Mouse (Mus musculus) ES-E14 (cell line): ENCODE measurements around the gene Mybbp1a.

Source experiments
- CHD2 ChIP-seq: IDR thresholded peaks from 2 replicates; pipeline ENCODE4 v1.6.1; 2014; ENCODE audit warnings: mild to moderate bottlenecking, low read depth, low read length, inconsistent platforms
- MAFK ChIP-seq: IDR thresholded peaks from 2 replicates; pipeline ENCODE4 v1.6.1; 2014; ENCODE audit warnings: mild to moderate bottlenecking, low read depth, low read length, inconsistent platforms; ENCODE audit not compliant: insufficient read depth
- ZC3H11A ChIP-seq: IDR thresholded peaks from 2 replicates; pipeline ENCODE4 v1.6.1; 2012; ENCODE audit warnings: low read depth, mild to moderate bottlenecking, inconsistent platforms, low read length, borderline replicate concordance
- ZNF384 ChIP-seq: IDR thresholded peaks from 2 replicates; pipeline ENCODE4 v1.6.1; 2012; ENCODE audit warnings: low read depth, low read length, inconsistent platforms

DNA sequence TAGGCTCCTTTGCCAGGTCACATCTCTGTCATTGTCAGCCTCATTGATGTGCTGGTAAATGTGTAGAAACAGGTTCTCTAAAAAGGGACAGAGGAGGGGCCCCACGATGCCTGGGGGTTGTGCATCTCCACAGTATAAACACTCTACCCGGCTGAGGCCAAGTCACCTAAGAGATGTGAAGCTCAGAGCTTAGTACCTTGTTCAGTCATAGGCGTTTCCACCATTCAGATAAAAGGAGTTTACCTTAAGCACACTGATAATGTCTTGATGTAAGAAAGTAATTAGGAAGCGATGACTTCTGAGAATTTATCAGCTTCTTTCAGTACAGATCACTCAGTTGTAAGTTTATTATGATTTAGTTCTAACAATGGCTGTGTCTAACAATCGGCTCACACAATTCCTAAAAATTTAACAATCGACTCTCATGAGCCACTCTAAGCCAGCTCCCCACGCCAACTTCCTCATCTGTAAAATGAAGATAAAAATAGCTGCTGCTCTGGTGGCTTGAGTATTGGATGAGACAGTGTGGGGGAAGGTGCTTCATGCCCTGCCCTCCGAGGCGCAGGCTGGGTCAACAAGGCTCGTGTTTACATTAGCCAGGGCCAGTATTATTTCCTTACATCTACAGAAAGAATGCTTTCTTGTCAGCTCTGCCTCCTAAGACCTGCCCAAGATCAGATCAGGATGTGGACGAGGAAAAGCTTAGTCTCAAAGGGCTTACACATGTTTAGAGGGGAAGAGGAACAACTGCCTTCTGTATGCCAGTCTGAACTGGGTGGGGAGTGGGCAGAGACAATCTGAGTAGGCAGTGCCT is 25.7 kb downstream of the Mybbp1a start:
- TF ChIP-seq ZNF384 (no peak), CHD2 (no peak), ZC3H11A (no peak), MAFK (no peak)
